Mouse (Mus musculus): Measurements from ENCODE around the gene Vmac. TPM values are rescaled to one million over a fixed set of nuclear protein-coding genes. Genes with fewer than 3 reads are reported as not detected.

The Vmac gene
- polyA plus RNA-seq, 1 experiment from 2014 or later, result 15.5 TPM

DNA sequence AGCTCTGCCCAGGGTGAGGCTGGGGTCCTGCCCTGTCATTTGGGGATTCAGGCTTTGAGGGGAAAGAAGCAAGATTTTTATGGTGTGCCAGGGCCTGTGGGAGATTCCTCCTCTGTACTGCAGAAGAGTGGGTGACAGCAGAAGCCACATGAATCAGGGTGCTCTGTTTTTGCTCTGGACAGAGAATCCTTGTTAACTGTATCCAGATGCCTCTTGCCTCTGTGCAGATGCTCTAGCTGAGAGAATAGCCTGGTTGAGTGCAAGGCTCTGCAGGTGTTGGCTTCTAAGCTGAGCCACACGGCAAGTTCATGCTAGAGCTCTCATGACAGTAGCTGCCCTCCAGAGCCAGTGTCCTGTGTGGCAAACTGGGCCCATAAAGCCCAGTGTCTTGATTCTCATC lies 24.4 kb downstream of the Vmac start:
- no peak for DNase-seq (ENCODE audit: low spot score)
- H3K4me3 ChIP-seq (ENCODE audit: low read depth, low read length), result no peak overlapping the region
- H3K27me3 ChIP-seq (ENCODE audit: control insufficient read depth, insufficient read depth, low read length), result no peaks in the 10 kb centered on the region
- H3K9me3 ChIP-seq (replicated peaks; ENCODE audit: control insufficient read depth, low read length), result no peaks in the 10 kb centered on the region
- no peak overlapping the region for H3K9ac ChIP-seq (replicated peaks; ENCODE audit: low read length)
- ATAC-seq (replicated peaks; ENCODE audit: insufficient number of reproducible peaks, low FRiP score, low TSS enrichment, low read depth), result no peak
- peaks cover 20% of the 10 kb centered on the region for H3K36me3 ChIP-seq (replicated peaks; ENCODE audit: control insufficient read depth, insufficient read depth, low read depth, low read length)
- no peak overlapping the region for H3K27ac ChIP-seq (replicated peaks; ENCODE audit: low read depth, low read length)
- H3K4me1 ChIP-seq (ENCODE audit: control insufficient read depth, insufficient read depth, low read length), result no peaks in the 10 kb centered on the region
- H3K4me2 ChIP-seq (ENCODE audit: low read depth, low read length), result no peak overlapping the region
- 71% methylated on average over 1 of the region's 1 CpGs for WGBS

DNA sequence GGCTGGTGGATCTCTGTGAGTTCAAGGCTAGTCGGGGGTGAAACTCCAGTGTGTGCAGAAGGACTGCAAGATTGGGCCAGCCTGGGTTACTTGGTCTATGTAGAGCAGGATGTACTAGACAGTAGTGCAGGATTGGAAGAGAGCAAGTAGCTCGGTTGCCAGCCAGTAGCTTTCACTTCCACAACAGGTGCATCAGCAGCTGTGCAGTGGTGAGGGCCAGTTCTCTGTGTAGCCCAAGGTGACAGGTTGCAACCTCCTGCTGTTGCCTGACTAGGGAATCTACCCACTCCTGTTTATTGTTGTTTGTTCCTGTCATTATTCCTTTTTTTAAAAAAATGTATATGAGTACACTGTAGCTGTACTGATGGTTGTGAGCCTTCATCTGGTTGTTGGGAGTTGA lies 29.1 kb downstream of the Vmac start:
- Histone ChIP-seq H3K4me3 (ENCODE audit: low read depth, low read length) (no peak overlapping the region), H3K9ac (replicated peaks; ENCODE audit: low read length) (no peak overlapping the region), H3K9me3 (replicated peaks; ENCODE audit: control insufficient read depth, low read length) (no peaks in the 10 kb centered on the region), H3K27ac (replicated peaks; ENCODE audit: low read depth, low read length) (no peak overlapping the region), H3K36me3 (replicated peaks; ENCODE audit: control insufficient read depth, insufficient read depth, low read depth, low read length) (peaks cover 6% of the 10 kb centered on the region), H3K4me2 (ENCODE audit: low read depth, low read length) (no peak overlapping the region), H3K4me1 (ENCODE audit: control insufficient read depth, insufficient read depth, low read length) (no peaks in the 10 kb centered on the region), H3K27me3 (ENCODE audit: control insufficient read depth, insufficient read depth, low read length) (no peaks in the 10 kb centered on the region)
- WGBS, result 95% methylated on average over 2 of the region's 2 CpGs
- ATAC-seq (replicated peaks; ENCODE audit: insufficient number of reproducible peaks, low FRiP score, low TSS enrichment, low read depth) (no peak), DNase-seq (ENCODE audit: low spot score) (no peak)

DNA sequence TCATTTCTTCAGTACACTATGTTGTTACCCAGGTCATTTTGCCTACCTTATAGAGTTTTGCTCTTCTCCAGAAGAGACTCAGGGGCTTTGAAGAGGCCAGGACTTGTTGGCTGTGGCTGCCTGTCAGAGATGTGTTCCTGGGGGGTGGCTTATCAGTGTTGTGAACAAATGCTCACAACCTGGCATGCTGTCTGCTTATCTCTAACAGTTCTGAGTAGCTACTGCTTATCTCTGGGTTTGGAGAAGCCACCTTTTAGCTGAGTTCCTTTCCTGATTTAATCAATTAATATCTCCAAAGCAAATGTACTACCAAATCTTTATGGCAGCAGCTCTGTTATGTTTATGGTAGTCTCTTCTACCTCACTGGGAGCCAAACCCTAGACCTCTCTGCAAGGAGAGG lies 29.8 kb downstream of the Vmac start:
- DNase-seq (ENCODE audit: low spot score) (no peak), ATAC-seq (replicated peaks; ENCODE audit: insufficient number of reproducible peaks, low FRiP score, low TSS enrichment, low read depth) (no peak)
- H3K9ac ChIP-seq (replicated peaks; ENCODE audit: low read length), result no peak overlapping the region
- H3K9me3 ChIP-seq (replicated peaks; ENCODE audit: control insufficient read depth, low read length), result no peaks in the 10 kb centered on the region
- no peak overlapping the region for H3K27ac ChIP-seq (replicated peaks; ENCODE audit: low read depth, low read length)
- no peak overlapping the region for H3K4me3 ChIP-seq (ENCODE audit: low read depth, low read length)
- H3K4me2 ChIP-seq (ENCODE audit: low read depth, low read length), result no peak overlapping the region
- H3K36me3 ChIP-seq (replicated peaks; ENCODE audit: control insufficient read depth, insufficient read depth, low read depth, low read length), result peaks cover 3% of the 10 kb centered on the region
- H3K4me1 ChIP-seq (ENCODE audit: control insufficient read depth, insufficient read depth, low read length), result no peaks in the 10 kb centered on the region
- H3K27me3 ChIP-seq (ENCODE audit: control insufficient read depth, insufficient read depth, low read length), result no peaks in the 10 kb centered on the region

DNA sequence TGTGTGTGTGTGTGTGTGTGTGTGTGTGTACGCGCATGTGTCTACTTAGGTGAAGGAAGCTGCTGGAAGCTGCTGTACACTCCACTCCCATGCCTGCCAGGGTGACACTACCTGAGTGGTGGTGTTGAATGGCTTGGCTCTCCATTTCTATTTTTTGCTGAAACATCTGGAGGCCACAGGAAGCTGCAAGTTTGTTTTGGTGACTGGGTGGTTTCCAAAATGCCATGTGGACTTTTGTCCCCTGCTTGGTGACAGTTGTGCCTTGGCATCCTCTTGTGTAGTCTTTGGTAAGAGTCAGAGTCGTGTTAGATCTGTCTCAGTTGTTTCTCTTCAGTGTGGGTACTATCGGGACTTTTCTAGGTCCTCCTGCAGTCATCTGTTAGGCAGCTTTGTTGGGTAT lies 31.0 kb downstream of the Vmac start:
- H3K4me1 ChIP-seq (ENCODE audit: control insufficient read depth, insufficient read depth, low read length), result no peaks in the 10 kb centered on the region
- no peak for DNase-seq (ENCODE audit: low spot score)
- no peak overlapping the region for H3K9ac ChIP-seq (replicated peaks; ENCODE audit: low read length)
- no peak overlapping the region for H3K4me2 ChIP-seq (ENCODE audit: low read depth, low read length)
- no peaks in the 10 kb centered on the region for H3K27me3 ChIP-seq (ENCODE audit: control insufficient read depth, insufficient read depth, low read length)
- H3K4me3 ChIP-seq (ENCODE audit: low read depth, low read length), result no peak overlapping the region
- ATAC-seq (replicated peaks; ENCODE audit: insufficient number of reproducible peaks, low FRiP score, low TSS enrichment, low read depth), result no peak
- H3K9me3 ChIP-seq (replicated peaks; ENCODE audit: control insufficient read depth, low read length), result no peaks in the 10 kb centered on the region
- no peak overlapping the region for H3K27ac ChIP-seq (replicated peaks; ENCODE audit: low read depth, low read length)
- 95% methylated on average over 4 of the region's 4 CpGs for WGBS
- H3K36me3 ChIP-seq (replicated peaks; ENCODE audit: control insufficient read depth, insufficient read depth, low read depth, low read length), result no peaks in the 10 kb centered on the region; the same call in none of the 2 replicates

- Histone ChIP-seq H3K4me2 (ENCODE audit: low read depth, low read length) (no peak overlapping the region), H3K9me3 (replicated peaks; ENCODE audit: control insufficient read depth, low read length) (no peaks in the 10 kb centered on the region), H3K27me3 (ENCODE audit: control insufficient read depth, insufficient read depth, low read length) (no peaks in the 10 kb centered on the region), H3K4me1 (ENCODE audit: control insufficient read depth, insufficient read depth, low read length) (no peaks in the 10 kb centered on the region), H3K27ac (replicated peaks; ENCODE audit: low read depth, low read length) (no peak overlapping the region), H3K4me3 (ENCODE audit: low read depth, low read length) (no peak overlapping the region), H3K9ac (replicated peaks; ENCODE audit: low read length) (no peak overlapping the region), H3K36me3 (replicated peaks; ENCODE audit: control insufficient read depth, insufficient read depth, low read depth, low read length) (no peaks in the 10 kb centered on the region; the same call in none of the 2 replicates)
- 90% methylated on average over 2 of the region's 2 CpGs for WGBS
- DNase-seq (ENCODE audit: low spot score) (no peak), ATAC-seq (replicated peaks; ENCODE audit: insufficient number of reproducible peaks, low FRiP score, low TSS enrichment, low read depth) (no peak)
Observed at GRCm38 (mm10) chr17:56684649-56685048, 33.2 kb downstream of the Vmac start.

DNA sequence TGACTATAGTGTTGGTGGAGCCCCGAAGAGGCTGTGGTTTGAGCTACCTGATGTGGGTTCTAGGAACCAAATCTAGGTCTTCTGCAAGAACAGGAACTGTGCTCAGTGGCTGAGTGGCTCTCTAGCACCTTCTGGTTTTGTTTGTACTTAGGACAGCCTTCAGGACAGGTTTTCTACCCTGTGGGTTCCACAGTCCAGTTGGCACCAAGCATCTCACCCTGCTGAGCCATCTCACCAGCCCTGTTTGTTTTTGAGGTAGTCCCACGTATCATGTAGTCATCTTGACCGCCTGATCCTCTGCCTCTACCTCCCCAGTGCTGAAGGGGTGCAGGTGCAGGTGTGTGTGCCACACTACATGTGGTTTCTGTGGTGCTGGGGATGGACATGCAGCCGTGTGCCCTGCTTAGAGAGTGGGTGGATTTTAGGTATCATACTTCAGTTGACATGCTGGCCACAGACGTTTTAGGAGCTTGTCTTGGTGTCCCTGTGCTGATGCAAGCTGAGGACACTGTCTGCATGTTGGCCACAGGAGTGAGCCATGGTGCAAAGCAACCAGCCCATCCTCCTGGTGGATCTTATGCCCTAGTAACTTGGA lies 34.2 kb downstream of the Vmac start:
- no peak for DNase-seq (ENCODE audit: low spot score)
- 92% methylated on average over 5 of the region's 5 CpGs for WGBS
- Histone ChIP-seq H3K4me2 (ENCODE audit: low read depth, low read length) (no peak overlapping the region), H3K27ac (replicated peaks; ENCODE audit: low read depth, low read length) (no peak overlapping the region), H3K9ac (replicated peaks; ENCODE audit: low read length) (no peak overlapping the region), H3K4me1 (ENCODE audit: control insufficient read depth, insufficient read depth, low read length) (no peaks in the 10 kb centered on the region), H3K4me3 (ENCODE audit: low read depth, low read length) (no peak overlapping the region), H3K36me3 (replicated peaks; ENCODE audit: control insufficient read depth, insufficient read depth, low read depth, low read length) (no peaks in the 10 kb centered on the region; the same call in none of the 2 replicates), H3K9me3 (replicated peaks; ENCODE audit: control insufficient read depth, low read length) (no peaks in the 10 kb centered on the region), H3K27me3 (ENCODE audit: control insufficient read depth, insufficient read depth, low read length) (no peaks in the 10 kb centered on the region)
- no peak for ATAC-seq (replicated peaks; ENCODE audit: insufficient number of reproducible peaks, low FRiP score, low TSS enrichment, low read depth)

DNA sequence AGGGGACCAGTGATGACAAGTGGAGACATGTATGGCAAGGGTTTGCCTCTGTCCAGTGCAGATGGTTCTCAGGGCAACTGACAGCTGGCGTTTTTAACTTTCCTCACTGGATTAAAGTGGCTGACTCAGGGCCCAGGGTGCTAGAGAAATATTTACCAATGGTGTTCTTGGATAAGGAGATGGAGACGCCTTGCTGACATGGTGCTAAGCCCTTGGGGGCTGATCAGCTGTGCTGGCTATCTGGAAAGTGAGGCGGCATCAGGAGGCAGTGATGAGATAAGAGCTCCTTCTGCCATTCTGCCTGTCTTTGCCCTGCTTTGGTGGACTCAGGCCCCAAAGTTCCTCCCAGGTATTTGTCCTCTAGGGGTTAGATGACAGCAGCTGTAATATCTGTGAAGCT lies 34.9 kb downstream of the Vmac start:
- no peak for DNase-seq (ENCODE audit: low spot score)
- WGBS, result 78% methylated on average over 3 of the region's 3 CpGs
- Histone ChIP-seq H3K4me3 (ENCODE audit: low read depth, low read length) (no peak overlapping the region), H3K9me3 (replicated peaks; ENCODE audit: control insufficient read depth, low read length) (no peaks in the 10 kb centered on the region), H3K4me2 (ENCODE audit: low read depth, low read length) (no peak overlapping the region), H3K4me1 (ENCODE audit: control insufficient read depth, insufficient read depth, low read length) (no peaks in the 10 kb centered on the region), H3K9ac (replicated peaks; ENCODE audit: low read length) (no peak overlapping the region), H3K27me3 (ENCODE audit: control insufficient read depth, insufficient read depth, low read length) (no peaks in the 10 kb centered on the region), H3K36me3 (replicated peaks; ENCODE audit: control insufficient read depth, insufficient read depth, low read depth, low read length) (no peaks in the 10 kb centered on the region; the same call in none of the 2 replicates), H3K27ac (replicated peaks; ENCODE audit: low read depth, low read length) (no peak overlapping the region)
- no peak for ATAC-seq (replicated peaks; ENCODE audit: insufficient number of reproducible peaks, low FRiP score, low TSS enrichment, low read depth)

- ATAC-seq (replicated peaks; ENCODE audit: insufficient number of reproducible peaks, low FRiP score, low TSS enrichment, low read depth), result no peak
- WGBS, result 83% methylated on average over 4 of the region's 4 CpGs
- no peak for DNase-seq (ENCODE audit: low spot score)
- no peak overlapping the region for H3K9ac ChIP-seq (replicated peaks; ENCODE audit: low read length)
- H3K9me3 ChIP-seq (replicated peaks; ENCODE audit: control insufficient read depth, low read length), result no peaks in the 10 kb centered on the region
- no peaks in the 10 kb centered on the region for H3K27me3 ChIP-seq (ENCODE audit: control insufficient read depth, insufficient read depth, low read length)
- H3K36me3 ChIP-seq (replicated peaks; ENCODE audit: control insufficient read depth, insufficient read depth, low read depth, low read length), result no peaks in the 10 kb centered on the region; the same call in none of the 2 replicates
- no peak overlapping the region for H3K4me2 ChIP-seq (ENCODE audit: low read depth, low read length)
- H3K4me3 ChIP-seq (ENCODE audit: low read depth, low read length), result no peak overlapping the region
- no peak overlapping the region for H3K27ac ChIP-seq (replicated peaks; ENCODE audit: low read depth, low read length)
- no peaks in the 10 kb centered on the region for H3K4me1 ChIP-seq (ENCODE audit: control insufficient read depth, insufficient read depth, low read length)
Observed at GRCm38 (mm10) chr17:56681791-56682190, 36.0 kb downstream of the Vmac start.

Data from embryonic facial prominence, embryonic 11.5 days (tissue).